Mouse (Mus musculus): ENCODE data around the gene Smc5.

- no peak for TF ChIP-seq CTCF (IDR thresholded peaks at IDR 0.05; ENCODE audit: control insufficient read depth, insufficient read depth, insufficient replicate concordance, low read depth, low read length)
- TF ChIP-seq POLR2A (IDR thresholded peaks at IDR 0.05; ENCODE audit: control insufficient read depth, low read depth, low read length): no peak
These were observed 8.4 kb upstream of the Smc5 start for GRCm38 (mm10) chr19:23281911-23282660.

All from testis, adult 2 months (tissue).